Mouse (Mus musculus) kidney, postnatal 25 days (tissue): Measurements from ENCODE around the gene Eprs.

Experiments used
- DNase-seq, 2 experiments: peaks; one replicate each; pipeline ENCODE4 v3.0.0; 2021; ENCODE audit warnings: mixed read lengths in 2 of 2

Eprs gene

DNA sequence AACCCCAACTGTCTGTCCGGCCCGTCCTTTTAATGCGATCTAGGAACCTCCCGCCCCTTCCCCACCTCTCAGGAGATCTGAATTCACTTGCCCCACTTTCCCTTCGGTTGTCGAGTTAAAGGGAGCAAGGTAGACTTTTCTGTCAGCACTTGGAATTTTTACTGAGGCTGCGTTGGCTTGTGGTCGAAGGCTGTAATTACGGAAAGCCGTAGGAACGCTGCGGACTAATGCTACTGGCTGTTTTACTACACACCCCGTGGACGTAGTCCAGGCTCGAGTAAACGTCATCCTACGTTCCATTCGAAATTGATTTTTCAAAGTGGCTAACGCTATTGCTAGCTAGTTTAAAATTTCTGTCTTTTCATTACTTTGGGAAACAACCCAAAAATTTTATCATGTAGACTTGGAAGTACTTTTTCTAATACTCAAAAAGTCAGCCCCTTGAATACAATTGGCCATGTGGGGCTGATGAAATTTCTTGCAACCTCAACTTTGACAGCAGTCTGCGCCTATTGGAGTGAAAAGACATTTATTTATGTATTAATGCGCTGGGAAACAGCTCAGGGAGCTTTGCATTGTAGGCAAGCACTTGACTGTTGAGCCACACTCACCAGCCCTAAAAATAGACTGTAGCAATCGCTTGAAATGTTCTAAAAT lies 810 bp downstream of the Eprs start:
- DNase-seq = peak; percentile 61 to 80

DNA sequence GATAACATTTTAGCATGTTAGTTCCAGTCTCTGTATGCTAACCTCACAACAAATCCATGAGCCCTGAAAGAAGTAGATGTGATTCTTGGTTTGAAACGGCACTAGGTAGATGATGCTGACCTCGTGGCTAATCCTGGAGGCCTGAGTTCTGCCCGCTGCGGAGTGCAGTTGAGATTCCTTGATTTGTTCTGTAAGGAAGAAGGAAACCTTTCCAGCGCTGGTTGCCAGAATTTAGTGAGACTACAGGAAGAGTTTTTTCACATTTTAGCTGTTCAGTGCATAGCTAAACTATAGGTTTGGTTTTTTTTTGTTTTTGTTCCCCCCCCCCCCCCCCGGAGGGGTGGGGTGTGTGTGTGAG lies 1.3 kb downstream of the Eprs start:
- no peak for DNase-seq

GRCm38 (mm10) chr1:185367383-185367782 lies 4.5 kb downstream of the Eprs start:
- no peak for DNase-seq

DNA sequence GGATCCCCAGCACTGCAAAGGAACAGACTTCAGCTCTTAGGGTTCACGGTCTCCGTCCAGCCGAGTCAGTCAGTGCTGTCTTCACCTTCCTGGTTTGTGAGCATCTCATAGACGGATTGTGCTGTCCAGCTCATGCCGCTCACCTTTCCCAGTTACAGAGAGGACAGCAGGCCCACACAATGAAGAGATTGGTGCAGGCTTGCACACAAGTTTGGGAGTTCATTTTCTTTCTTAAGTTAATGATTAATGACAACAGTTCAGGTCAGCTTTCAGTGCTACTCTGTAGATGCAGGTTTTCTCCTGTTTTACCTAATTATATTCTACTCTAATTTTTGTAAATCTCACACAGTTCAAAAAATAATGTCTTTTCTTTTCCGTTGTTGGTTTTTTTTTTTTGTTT lies 7.1 kb downstream of the Eprs start:
- DNase-seq = peak; percentile 11 to 46

DNA sequence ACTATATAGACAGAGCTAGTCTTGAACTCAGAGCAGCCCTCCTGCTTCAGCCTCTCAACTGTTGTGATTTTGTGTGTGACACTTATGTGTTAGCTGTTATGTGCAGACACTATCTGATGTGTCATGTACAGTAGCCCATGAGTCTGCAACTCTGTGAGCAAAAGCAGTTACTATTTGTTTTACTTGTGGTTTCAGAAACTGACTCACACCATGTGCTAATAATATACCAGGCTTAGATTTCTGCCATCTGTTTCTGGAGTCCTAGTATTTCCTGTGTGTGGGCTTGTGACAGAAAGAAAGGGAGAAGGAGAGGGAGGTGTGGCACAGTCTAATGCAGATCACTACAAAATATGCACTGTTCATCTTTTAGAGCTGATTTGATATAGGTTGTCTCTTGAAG lies 13.5 kb downstream of the Eprs start:
- DNase-seq = no peak

GRCm38 (mm10) chr1:185377429-185377828 lies 14.6 kb downstream of the Eprs start:
- DNase-seq = no peak

DNA sequence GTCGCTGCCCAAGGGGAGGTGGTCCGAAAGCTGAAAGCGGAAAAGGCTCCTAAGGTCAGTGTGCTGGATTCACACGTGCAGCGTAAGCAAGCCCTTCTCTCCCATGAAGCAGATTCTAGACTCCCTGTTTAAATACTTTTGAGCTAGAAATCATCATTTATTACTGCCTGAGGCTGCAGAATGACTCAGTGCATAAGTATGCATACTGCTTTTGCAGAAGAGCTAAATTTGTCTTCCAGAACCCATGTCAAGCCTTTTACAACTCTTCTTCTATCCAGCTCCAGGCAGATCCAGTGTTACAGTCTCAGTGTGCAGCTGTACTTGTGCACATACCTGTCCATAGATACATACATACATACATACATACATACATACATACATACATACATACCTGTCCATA lies 38.8 kb downstream of the Eprs start:
- DNase-seq = no peak

- peak in 1 of 2 experiments; percentile 61 for DNase-seq
These were observed 41.2 kb downstream of the Eprs start for GRCm38 (mm10) chr1:185404021-185404420.

DNA sequence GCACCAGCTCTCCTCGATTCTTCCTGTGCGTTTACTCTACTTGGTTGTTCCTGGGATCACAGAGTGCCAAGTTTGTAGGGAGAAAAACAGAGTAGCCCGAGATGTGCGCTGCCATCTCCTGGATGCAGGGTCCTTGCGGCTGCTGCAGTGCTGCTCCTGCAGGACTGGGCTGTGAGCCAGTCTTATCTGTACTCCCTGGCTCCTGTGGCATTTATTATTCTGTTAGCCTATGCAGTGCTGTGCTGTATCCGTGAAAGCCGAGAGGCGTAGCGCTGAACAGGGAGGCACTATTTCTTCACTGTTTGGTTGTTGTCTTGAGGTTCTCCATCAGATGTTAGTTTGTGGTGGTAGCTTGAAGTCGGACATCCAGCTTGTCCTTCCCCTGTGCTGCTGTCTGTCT lies 43.1 kb downstream of the Eprs start:
- DNase-seq = no peak

GRCm38 (mm10) chr1:185409831-185410230 lies 47.0 kb downstream of the Eprs start:
- DNase-seq = no peak

DNA sequence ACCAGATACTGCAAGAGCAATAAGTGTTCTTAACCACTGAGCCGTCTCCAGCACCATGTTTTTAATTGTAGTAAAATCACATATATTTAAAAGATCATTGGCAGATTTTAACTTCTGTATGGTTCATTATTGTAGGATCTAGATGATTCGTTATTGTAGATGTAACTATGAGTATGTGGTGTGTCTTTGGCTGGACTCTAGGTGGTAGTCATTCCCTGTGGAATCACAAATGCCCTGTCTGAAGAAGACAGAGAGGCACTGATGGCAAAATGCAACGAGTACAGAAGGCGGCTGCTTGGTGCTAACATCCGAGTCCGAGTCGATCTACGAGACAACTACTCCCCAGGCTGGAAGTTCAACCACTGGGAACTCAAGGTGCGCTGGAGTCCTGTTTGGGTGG lies 55.2 kb downstream of the Eprs start:
- no peak for DNase-seq

DNA sequence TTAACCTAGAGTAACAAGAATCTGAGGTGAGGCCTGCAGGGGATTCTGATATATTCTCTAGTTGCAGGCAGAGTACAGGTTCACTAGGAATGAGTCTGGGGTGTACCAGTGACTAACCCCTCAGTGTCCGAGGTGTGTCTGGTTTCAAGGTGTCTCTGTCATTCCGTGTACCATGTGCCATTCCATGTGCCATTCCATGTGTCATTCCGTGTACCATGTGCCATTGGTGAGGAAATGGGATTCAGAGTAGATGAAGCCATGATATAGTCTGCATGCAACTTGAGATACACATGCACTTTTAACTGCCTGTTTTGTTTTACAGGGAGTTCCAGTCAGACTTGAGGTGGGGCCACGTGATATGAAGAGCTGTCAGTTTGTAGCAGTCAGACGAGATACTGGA lies 57.0 kb downstream of the Eprs start:
- no peak for DNase-seq

DNA sequence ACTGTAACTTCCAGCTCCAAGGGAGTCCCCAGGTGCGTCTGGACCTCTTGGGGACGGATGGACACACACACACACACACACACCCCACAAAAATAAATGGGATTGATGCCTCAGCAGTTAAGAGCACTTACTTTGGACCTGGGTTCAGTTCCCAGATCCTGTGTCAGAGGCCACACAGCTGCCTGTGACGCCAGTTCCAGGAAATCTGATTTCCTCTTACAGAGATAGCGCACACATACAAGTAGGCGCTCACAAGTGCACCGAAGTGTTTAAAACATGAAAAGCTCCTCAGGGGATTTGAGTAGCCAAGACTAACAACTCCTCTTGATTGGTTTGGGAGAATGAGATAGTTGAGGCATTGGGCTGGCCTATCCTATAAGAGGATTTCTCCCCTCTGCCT lies 57.9 kb downstream of the Eprs start:
- DNase-seq = no peak

- no peak for DNase-seq
These were observed 63.7 kb downstream of the Eprs start for GRCm38 (mm10) chr1:185426583-185426982.

DNA sequence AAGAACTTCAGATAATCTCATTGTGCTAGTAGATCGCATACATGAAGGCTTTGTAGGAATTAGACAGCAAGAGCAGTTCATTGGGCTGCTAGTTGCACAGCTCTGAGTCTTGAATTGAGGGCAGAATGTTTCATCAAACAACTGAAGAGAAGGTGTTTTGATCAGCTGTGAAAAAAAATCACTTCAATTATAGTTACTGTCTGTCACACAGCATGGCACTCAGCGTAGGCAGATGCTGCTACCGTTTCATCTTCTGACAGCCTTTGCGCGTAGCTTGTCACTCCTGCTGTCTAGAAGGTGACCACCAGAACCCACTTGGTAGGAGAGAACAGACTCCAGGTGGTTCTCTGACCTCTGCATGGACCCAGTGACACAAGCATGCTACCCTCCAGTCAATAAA lies 67.6 kb downstream of the Eprs start:
- no peak for DNase-seq

GRCm38 (mm10) chr1:185431245-185431997 lies 68.6 kb downstream of the Eprs start:
- no peak for DNase-seq

DNA sequence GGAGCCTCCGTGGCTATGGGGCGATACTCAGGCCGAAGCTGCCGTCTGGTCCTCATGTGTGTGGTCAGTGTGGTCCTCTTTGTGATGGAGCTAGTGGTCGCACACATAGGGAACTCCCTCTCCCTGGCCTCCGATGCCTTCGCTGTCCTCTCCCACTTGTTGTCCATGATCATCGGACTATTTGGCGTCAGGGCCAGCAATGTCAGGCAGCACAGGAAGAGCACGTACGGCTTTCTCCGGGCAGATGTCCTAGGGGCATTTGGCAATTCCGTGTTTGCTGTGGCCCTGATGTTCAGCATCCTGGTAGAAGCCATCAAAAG lies 69.1 kb downstream of the Eprs start:
- no peak for DNase-seq

- no peak for DNase-seq
These were observed 70.3 kb downstream of the Eprs start for GRCm38 (mm10) chr1:185433112-185433511.

DNA sequence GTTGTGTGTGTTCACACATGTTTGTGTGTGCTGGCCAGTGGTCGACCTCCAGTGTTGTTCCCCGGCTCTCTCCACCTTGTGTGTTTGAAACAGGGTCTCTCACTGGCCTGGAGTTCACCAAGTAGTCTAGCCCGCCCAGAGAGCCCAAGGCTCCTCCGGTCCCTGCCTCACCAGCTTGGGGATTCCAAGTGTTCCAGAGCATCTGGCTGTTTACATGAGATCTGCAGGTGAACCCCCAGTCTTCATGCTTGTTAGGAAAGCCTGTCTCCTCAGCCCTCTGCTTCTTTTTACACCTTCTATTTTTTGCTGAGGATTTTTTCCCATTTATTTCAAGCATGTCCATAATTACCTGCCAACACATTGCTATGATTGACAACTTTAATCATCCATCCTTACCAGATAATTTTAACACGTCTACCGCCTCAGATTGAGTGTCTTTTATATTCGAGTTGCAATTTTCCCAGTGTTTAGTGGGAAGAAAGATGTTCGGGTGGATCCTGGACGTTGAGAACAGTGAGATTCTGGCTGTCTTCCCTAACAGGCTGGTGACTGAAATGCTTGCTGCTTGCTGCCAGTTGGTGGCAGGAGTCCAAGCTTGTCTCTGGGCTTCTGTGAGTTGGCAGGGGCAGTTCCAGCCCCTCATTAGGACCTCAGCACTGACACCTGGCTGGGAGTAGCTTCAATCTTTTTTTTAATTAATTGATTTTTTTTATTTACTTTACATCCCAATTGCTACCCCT lies 76.2 kb downstream of the Eprs start:
- no peak for DNase-seq

- no peak for DNase-seq
These were observed 79.0 kb downstream of the Eprs start for GRCm38 (mm10) chr1:185441703-185442472.

DNA sequence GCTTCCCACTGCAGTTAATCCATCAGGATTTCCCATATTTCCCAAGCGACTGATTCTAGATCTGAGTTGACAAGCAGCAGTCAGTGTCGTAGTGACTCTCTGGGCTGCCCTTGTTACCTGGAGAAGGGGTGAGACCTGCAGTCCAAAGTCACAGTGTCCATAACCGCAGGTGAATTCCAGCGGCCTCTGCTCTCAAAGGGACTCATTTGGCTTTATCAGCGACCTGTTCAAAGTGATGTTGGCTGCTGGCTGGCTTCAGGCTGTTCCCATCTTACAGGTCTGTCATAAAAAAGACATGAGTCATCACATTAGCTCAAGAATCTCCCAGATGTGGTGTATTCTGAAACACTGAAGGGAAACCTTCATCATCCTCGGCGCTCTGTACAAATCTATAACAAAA lies 86.1 kb downstream of the Eprs start:
- DNase-seq = no peak

DNA sequence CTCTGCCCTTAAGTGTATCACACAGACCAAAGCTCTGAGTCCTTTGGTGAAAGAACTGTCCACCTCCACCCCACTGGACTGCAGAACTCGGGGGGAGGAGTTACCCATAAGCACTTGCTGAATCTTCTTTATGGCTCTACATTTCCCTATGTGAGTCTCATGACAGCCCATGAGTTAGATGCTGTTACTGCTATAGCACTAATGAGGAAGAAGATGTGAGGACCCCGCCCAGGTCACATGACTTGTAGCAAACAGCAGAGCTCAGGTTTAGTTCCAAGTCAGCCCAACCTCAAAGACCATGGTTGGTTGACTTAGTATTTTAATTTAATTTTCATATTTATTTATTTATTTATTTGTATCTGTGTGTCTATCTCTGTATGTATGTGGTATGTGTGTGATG lies 86.9 kb downstream of the Eprs start:
- no peak for DNase-seq

DNA sequence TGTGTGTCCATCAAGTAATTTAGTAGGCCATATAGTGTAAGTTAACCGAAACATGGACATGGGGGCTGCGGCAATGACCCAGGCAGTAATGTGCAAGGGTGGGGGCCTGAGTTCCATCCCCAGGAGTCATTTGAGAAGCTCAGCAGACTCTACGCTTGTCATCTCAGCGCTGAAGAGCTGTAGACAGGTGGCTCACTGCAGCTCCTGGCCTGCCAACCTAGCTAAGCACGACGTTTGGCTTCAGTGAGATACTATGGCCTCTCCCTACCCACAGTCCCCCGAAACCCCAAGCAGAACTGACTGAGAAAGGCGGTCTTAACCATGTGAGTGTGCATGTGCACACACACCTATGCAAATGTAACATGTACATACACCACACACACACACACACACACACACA lies 88.2 kb downstream of the Eprs start:
- no peak for DNase-seq

GRCm38 (mm10) chr1:185451495-185451894 lies 88.7 kb downstream of the Eprs start:
- no peak for DNase-seq
